Mouse (Mus musculus) neural tube, embryonic 11.5 days (tissue): ENCODE data around the gene Lyst. TPM values are rescaled to one million over a fixed set of nuclear protein-coding genes. Genes with fewer than 3 reads are reported as not detected.
A peak's percentile ranks its signal among the peaks of the same experiment; 100 is the strongest.

Experiments used
- ATAC-seq: fragments of 200-750 bp; cut with Nextera tagmentation; 2 replicates; pipeline ENCODE4 v1.8.0; 2017; ENCODE audit warnings: moderate number of reproducible peaks, mild to moderate bottlenecking, moderate TSS enrichment, moderate library complexity; ENCODE audit not compliant: insufficient read depth, low FRiP score, low TSS enrichment
- DNase-seq: peaks from one replicate; pipeline ENCODE4 v3.0.0-alpha.2; 2015; ENCODE audit warnings: low spot score
- H3K27ac ChIP-seq: fragments of 300-500 bp; sonication (generic); 2 replicates; pipeline ENCODE4 v1.5.1; 2014; ENCODE audit warnings: low read depth, mild to moderate bottlenecking, low read length
- H3K27me3 ChIP-seq: fragments of 300-500 bp; sonication (generic); 2 replicates; pipeline ENCODE4 v1.6.1; 2014; ENCODE audit warnings: mild to moderate bottlenecking, low read length, mixed read lengths; ENCODE audit not compliant: control insufficient read depth, insufficient read depth
- H3K36me3 ChIP-seq: fragments of 300-500 bp; sonication (generic); 2 replicates; pipeline ENCODE4 v1.6.1; 2014; ENCODE audit warnings: mild to moderate bottlenecking, low read length, moderate library complexity, mixed read lengths; ENCODE audit not compliant: control insufficient read depth, insufficient read depth
- H3K4me1 ChIP-seq: fragments of 300-500 bp; sonication (generic); 2 replicates; pipeline ENCODE4 v1.6.1; 2014; ENCODE audit warnings: low read length, mixed read lengths; ENCODE audit not compliant: control insufficient read depth, insufficient read depth
- H3K4me2 ChIP-seq: fragments of 300-500 bp; sonication (generic); 2 replicates; pipeline ENCODE4 v1.6.1; 2014; ENCODE audit warnings: low read depth, mild to moderate bottlenecking, moderate library complexity
- H3K4me3 ChIP-seq: fragments of 300-500 bp; sonication (generic); 2 replicates; pipeline ENCODE4 v1.5.1; 2014; ENCODE audit warnings: low read depth, low read length
- H3K9ac ChIP-seq: fragments of 300-500 bp; sonication (generic); 2 replicates; pipeline ENCODE4 v1.6.1; 2014; ENCODE audit warnings: mild to moderate bottlenecking, low read length
- H3K9me3 ChIP-seq: fragments of 300-500 bp; sonication (generic); 2 replicates; pipeline ENCODE4 v1.6.1; 2016; ENCODE audit warnings: low read length; ENCODE audit not compliant: control insufficient read depth
- WGBS: fragments of 180-500 bp; shearing (Covaris S2); extraction: QIAGEN DNeasy Blood & Tissue Kit; methylation state at CpG from one replicate; pipeline ENCODE4 v1.1.7; 2014; 5-methylcytosine and 5-hydroxymethylcytosine counted together
- polyA plus RNA-seq: library from polyadenylated mRNA; unstranded; fragments of >200 nt; fragmentation: Nextera tagmentation; extraction: Ambion mirVana; gene quantifications from 2 replicates; pipeline ENCODE4 v1.2.1, GENCODE M21; 2014

Lyst gene
- polyA plus RNA-seq, 1 experiment from 2014 or later: 2.6 TPM

DNA sequence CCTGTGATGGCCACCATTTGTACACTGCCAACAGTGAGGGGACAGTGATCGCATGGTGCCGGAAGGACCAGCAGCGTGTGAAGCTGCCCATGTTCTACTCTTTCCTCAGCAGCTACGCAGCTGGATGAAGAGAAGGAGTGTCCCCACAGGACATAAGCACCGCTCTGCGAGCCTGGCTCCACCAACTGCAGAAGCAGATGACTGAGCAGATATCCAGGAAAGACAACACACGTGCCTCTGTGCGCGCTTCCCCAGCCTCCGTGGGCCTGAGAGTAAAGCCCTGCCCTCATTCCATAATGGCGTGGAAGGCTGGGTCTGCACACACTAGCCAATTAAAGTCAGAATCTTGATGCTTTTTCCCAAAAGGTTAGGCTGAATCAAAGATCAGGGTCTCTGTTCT is 186.9 kb downstream of the Lyst start:
- no peak for DNase-seq
- Histone ChIP-seq H3K4me3 (no peak overlapping the region), H3K4me2 (no peak overlapping the region)

GRCm38 (mm10) chr13:13777696-13778095 is 187.5 kb downstream of the Lyst start:
- H3K4me3 ChIP-seq: no peak overlapping the region
- DNase-seq (no peak), ATAC-seq (no peak)
- no peak overlapping the region for H3K9ac ChIP-seq
- H3K4me2 ChIP-seq: no peak overlapping the region
- WGBS: 87% methylated on average over 8 of the region's 8 CpGs
- no peak overlapping the region for H3K27ac ChIP-seq
- H3K4me1 ChIP-seq: no peaks in the 10 kb centered on the region
- H3K27me3 ChIP-seq: no peaks in the 10 kb centered on the region
- H3K9me3 ChIP-seq: no peaks in the 10 kb centered on the region
- H3K36me3 ChIP-seq: no peaks in the 10 kb centered on the region

More for the DNA sequence above, 186.9 kb downstream of the Lyst start:
- Histone ChIP-seq H3K9me3 (no peaks in the 10 kb centered on the region), H3K36me3 (no peaks in the 10 kb centered on the region), H3K4me1 (no peaks in the 10 kb centered on the region), H3K27me3 (no peaks in the 10 kb centered on the region), H3K9ac (no peak overlapping the region), H3K27ac (no peak overlapping the region)
- ATAC-seq: no peak
- 85% methylated on average over 11 of the region's 11 CpGs for WGBS

GRCm38 (mm10) chr13:13778837-13779458 is 188.8 kb downstream of the Lyst start:
- Histone ChIP-seq H3K4me2 (no peak overlapping the region), H3K27ac (no peak overlapping the region), H3K36me3 (no peaks in the 10 kb centered on the region), H3K4me3 (no peak overlapping the region), H3K9ac (no peak overlapping the region), H3K9me3 (no peaks in the 10 kb centered on the region), H3K27me3 (peaks cover 6% of the 10 kb centered on the region), H3K4me1 (peaks cover 2% of the 10 kb centered on the region; the same call in 1 of the 2 replicates)
- ATAC-seq: no peak
- WGBS: 80% methylated on average over 1 of the region's 1 CpGs
- DNase-seq: no peak

DNA sequence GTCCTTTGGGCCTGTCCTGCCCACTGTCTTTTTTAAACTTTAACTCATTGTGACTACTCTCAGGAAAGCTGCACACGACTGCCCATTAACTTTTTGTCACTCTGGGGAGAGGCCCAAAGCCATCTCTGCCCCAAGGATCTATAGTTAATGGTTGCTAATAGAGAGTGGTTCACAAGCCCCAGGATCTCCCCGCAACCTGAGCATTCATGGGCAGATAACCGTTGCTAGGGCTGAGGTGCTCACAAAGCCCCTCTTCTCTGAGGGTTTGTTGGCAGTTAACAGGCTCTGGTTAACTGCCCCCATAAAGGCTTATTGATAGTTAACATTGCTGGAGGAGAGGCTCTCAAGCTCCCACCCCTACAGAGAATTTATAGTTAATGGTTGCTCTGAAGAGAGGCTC is 190.1 kb downstream of the Lyst start:
- Histone ChIP-seq H3K9me3 (no peaks in the 10 kb centered on the region), H3K4me2 (no peak overlapping the region), H3K27ac (no peak overlapping the region), H3K4me1 (peaks cover 8% of the 10 kb centered on the region; the same call in 1 of the 2 replicates), H3K27me3 (peaks cover 19% of the 10 kb centered on the region), H3K9ac (no peak overlapping the region), H3K36me3 (no peaks in the 10 kb centered on the region), H3K4me3 (no peak overlapping the region)
- DNase-seq (no peak), ATAC-seq (no peak)
- WGBS: 23% methylated on average over 3 of the region's 3 CpGs

- no peak overlapping the region for H3K9ac ChIP-seq
- no peak overlapping the region for H3K27ac ChIP-seq
- H3K4me1 ChIP-seq: peaks cover 8% of the 10 kb centered on the region; the same call in 1 of the 2 replicates
- peaks cover 27% of the 10 kb centered on the region for H3K27me3 ChIP-seq
- H3K36me3 ChIP-seq: no peaks in the 10 kb centered on the region
- no peaks in the 10 kb centered on the region for H3K9me3 ChIP-seq
- WGBS: 55% methylated on average over 4 of the region's 4 CpGs
- no peak overlapping the region for H3K4me3 ChIP-seq
- no peak for ATAC-seq
- no peak for DNase-seq
- no peak overlapping the region for H3K4me2 ChIP-seq
Measured at GRCm38 (mm10) chr13:13781026-13781425, 190.8 kb downstream of the Lyst start.

GRCm38 (mm10) chr13:13783296-13783695 is 193.1 kb downstream of the Lyst start:
- no peak overlapping the region; the same call in 1 of the 2 replicates for H3K4me2 ChIP-seq
- H3K9me3 ChIP-seq: no peaks in the 10 kb centered on the region
- H3K4me1 ChIP-seq: peaks cover 8% of the 10 kb centered on the region; the same call in 1 of the 2 replicates
- no peak overlapping the region for H3K9ac ChIP-seq
- WGBS: 34% methylated on average over 7 of the region's 7 CpGs
- H3K36me3 ChIP-seq: no peaks in the 10 kb centered on the region
- H3K27me3 ChIP-seq: peaks cover 28% of the 10 kb centered on the region
- no peak overlapping the region for H3K27ac ChIP-seq
- H3K4me3 ChIP-seq: peak overlapping the region; percentile 54; the same call in 1 of the 2 replicates
- no peak for DNase-seq
- ATAC-seq: no peak

GRCm38 (mm10) chr13:13783894-13784419 is 193.8 kb downstream of the Lyst start, which contains the start of gene Gng4:
Gene Gng4 (plus strand): TSS chr13:13784059.
- no peak within 1 kb of the TSS for H3K27ac ChIP-seq
- peaks cover 28% of the 10 kb centered on the region for H3K27me3 ChIP-seq

GRCm38 (mm10) chr13:13784420-13784936 is 194.3 kb downstream of the Lyst start:
- under 1% methylated on average over 34 of the region's 59 CpGs for WGBS
- Histone ChIP-seq H3K4me1 (peaks cover 8% of the 10 kb centered on the region; the same call in 1 of the 2 replicates), H3K9me3 (no peaks in the 10 kb centered on the region), H3K36me3 (no peaks in the 10 kb centered on the region), H3K27ac (no peak overlapping the region), H3K4me3 (peak overlapping the region; percentile 54), H3K9ac (peak overlapping the region; percentile 47), H3K27me3 (peaks cover 28% of the 10 kb centered on the region), H3K4me2 (peak overlapping the region; percentile 93)
- DNase-seq: peak; percentile 54
- peak; percentile 57 for ATAC-seq

More at GRCm38 (mm10) chr13:13783894-13784419, 193.8 kb downstream of the Lyst start, which contains the start of gene Gng4:
- peak; percentile 69 for ATAC-seq
- H3K36me3 ChIP-seq: no peaks in the 10 kb centered on the region
- no peaks in the 10 kb centered on the region for H3K9me3 ChIP-seq
- H3K4me1 ChIP-seq: peaks cover 8% of the 10 kb centered on the region; the same call in 1 of the 2 replicates
- under 1% methylated on average over 43 of the region's 43 CpGs for WGBS
- DNase-seq: peak; percentile 51
- peak within 1 kb of the TSS; percentile 93 for H3K4me2 ChIP-seq
- peak within 1 kb of the TSS; percentile 47 for H3K9ac ChIP-seq
- peak within 1 kb of the TSS; percentile 54 for H3K4me3 ChIP-seq
